Mouse (Mus musculus): ENCODE measurements around the gene Ear14.
"Not testable (repeated sequence)": the region's sequence is repeated elsewhere in the genome, so short reads cannot be mapped to it uniquely, and the experiment has no call there.

Ear14 gene

GRCm38 (mm10) chr14:51252206-51252605, 49.0 kb downstream of the Ear14 start:
- not testable (repeated sequence) for DNase-seq (ENCODE audit: low read depth)

DNA sequence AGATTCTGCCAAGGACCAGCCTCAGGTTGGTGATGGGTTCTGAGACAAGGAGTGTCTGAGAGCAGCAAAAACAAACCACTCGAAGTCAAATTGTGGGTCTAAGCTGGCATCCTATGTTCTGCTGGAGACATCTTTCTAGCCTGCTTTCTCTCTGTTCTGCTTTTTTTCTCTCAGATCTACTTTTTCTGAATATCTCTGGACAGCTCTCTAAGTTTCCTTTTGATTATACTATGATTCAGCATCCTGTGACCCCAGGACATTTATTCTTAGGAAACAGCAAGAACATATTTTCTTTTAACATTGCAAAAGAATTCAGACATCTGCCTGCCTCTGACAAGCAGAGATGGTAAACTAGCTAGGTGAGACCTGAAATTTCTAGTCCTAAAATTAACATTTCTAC, 50.4 kb downstream of the Ear14 start:
- DNase-seq (ENCODE audit: low read depth), result no peak
